Mouse (Mus musculus): ENCODE data around the gene Kri1. TPM values are rescaled to one million over a fixed set of nuclear protein-coding genes. Genes with fewer than 3 reads are reported as not detected.
A peak's percentile ranks its signal among the peaks of the same experiment; 100 is the strongest.
"Not testable (repeated sequence)": the region's sequence is repeated elsewhere in the genome, so short reads cannot be mapped to it uniquely, and the experiment has no call there.

Gene Kri1
- polyA plus RNA-seq, 1 experiment: 22.0 TPM

GRCm38 (mm10) chr9:21277776-21278175, 10.0 kb downstream of the Kri1 start:
- 91% methylated on average over 5 of the region's 5 CpGs for WGBS
- no peak for DNase-seq (ENCODE audit: low read depth, low spot score)

GRCm38 (mm10) chr9:21276307-21276706, 11.5 kb downstream of the Kri1 start:
- no peak for DNase-seq (ENCODE audit: low read depth, low spot score)

GRCm38 (mm10) chr9:21275727-21276126, 12.0 kb downstream of the Kri1 start:
- DNase-seq (ENCODE audit: low read depth, low spot score): no peak
- 85% methylated on average over 12 of the region's 12 CpGs for WGBS

More at GRCm38 (mm10) chr9:21276307-21276706, 11.5 kb downstream of the Kri1 start:
- 79% methylated on average over 8 of the region's 8 CpGs for WGBS

GRCm38 (mm10) chr9:21275013-21275710, 12.6 kb downstream of the Kri1 start:
- 73% methylated on average over 7 of the region's 7 CpGs for WGBS
- no peak for DNase-seq (ENCODE audit: low read depth, low spot score)

GRCm38 (mm10) chr9:21274336-21274735, 13.4 kb downstream of the Kri1 start:
- 87% methylated on average over 3 of the region's 3 CpGs for WGBS

GRCm38 (mm10) chr9:21273520-21274228, 14.1 kb downstream of the Kri1 start:
- 76% methylated on average over 7 of the region's 7 CpGs for WGBS
- no peak for DNase-seq (ENCODE audit: low read depth, low spot score)

More at GRCm38 (mm10) chr9:21274336-21274735, 13.4 kb downstream of the Kri1 start:
- DNase-seq (ENCODE audit: low read depth, low spot score): no peak

GRCm38 (mm10) chr9:21273094-21273493, 14.7 kb downstream of the Kri1 start:
- DNase-seq (ENCODE audit: low read depth, low spot score): no peak
- WGBS: 73% methylated on average over 8 of the region's 8 CpGs

- 89% methylated on average over 9 of the region's 9 CpGs for WGBS
- DNase-seq (ENCODE audit: low read depth, low spot score): no peak
Measured at GRCm38 (mm10) chr9:21272391-21272790, 15.4 kb downstream of the Kri1 start.

- not testable (repeated sequence) for DNase-seq (ENCODE audit: low read depth, low spot score)
- 73% methylated on average over 5 of the region's 5 CpGs for WGBS
Measured at GRCm38 (mm10) chr9:21269590-21269989, 18.2 kb downstream of the Kri1 start.

- DNase-seq (ENCODE audit: low read depth, low spot score): no peak
- WGBS: 94% methylated on average over 16 of the region's 16 CpGs
Measured at GRCm38 (mm10) chr9:21268305-21268704, 19.5 kb downstream of the Kri1 start.

GRCm38 (mm10) chr9:21266889-21267288, 20.9 kb downstream of the Kri1 start:
- 84% methylated on average over 5 of the region's 5 CpGs for WGBS
- DNase-seq (ENCODE audit: low read depth, low spot score): no peak

GRCm38 (mm10) chr9:21265611-21266010, 22.2 kb downstream of the Kri1 start:
- WGBS: 3% methylated on average over 11 of the region's 11 CpGs
- peak; percentile 76 for DNase-seq (ENCODE audit: low read depth, low spot score)

- peak; percentile 100 for DNase-seq (ENCODE audit: low read depth, low spot score)
- under 1% methylated on average over 49 of the region's 49 CpGs for WGBS
Measured at GRCm38 (mm10) chr9:21265000-21265561, 22.7 kb downstream of the Kri1 start, which contains the start of gene Atg4d. Gene Atg4d, plus strand, starts transcription at chr9:21265293.

- DNase-seq (ENCODE audit: low read depth, low spot score): no peak
- WGBS: 22% methylated on average over 17 of the region's 17 CpGs
Measured at GRCm38 (mm10) chr9:21264272-21264999, 23.3 kb downstream of the Kri1 start.

GRCm38 (mm10) chr9:21261831-21262230, 25.9 kb downstream of the Kri1 start:
- WGBS: 13% methylated on average over 2 of the region's 2 CpGs
- DNase-seq (ENCODE audit: low read depth, low spot score): peak; percentile 35

GRCm38 (mm10) chr9:21260491-21261040, 27.2 kb downstream of the Kri1 start:
- DNase-seq (ENCODE audit: low read depth, low spot score): no peak
- WGBS: 88% methylated on average over 6 of the region's 6 CpGs

- not testable (repeated sequence) for DNase-seq (ENCODE audit: low read depth, low spot score)
- 83% methylated on average over 4 of the region's 4 CpGs for WGBS
Measured at GRCm38 (mm10) chr9:21256349-21256748, 31.4 kb downstream of the Kri1 start.

- DNase-seq (ENCODE audit: low read depth, low spot score): no peak
Measured at GRCm38 (mm10) chr9:21254690-21255089, 33.1 kb downstream of the Kri1 start.

- WGBS: 67% methylated on average over 13 of the region's 13 CpGs
- DNase-seq (ENCODE audit: low read depth, low spot score): no peak
Measured at GRCm38 (mm10) chr9:21251116-21251735, 36.5 kb downstream of the Kri1 start.
